Mouse (Mus musculus): ENCODE measurements around the gene Hlf. TPM values are rescaled to one million over a fixed set of nuclear protein-coding genes. Genes with fewer than 3 reads are reported as not detected.

Hlf gene
- polyA plus RNA-seq, 1 experiment, result 0.16 TPM

DNA sequence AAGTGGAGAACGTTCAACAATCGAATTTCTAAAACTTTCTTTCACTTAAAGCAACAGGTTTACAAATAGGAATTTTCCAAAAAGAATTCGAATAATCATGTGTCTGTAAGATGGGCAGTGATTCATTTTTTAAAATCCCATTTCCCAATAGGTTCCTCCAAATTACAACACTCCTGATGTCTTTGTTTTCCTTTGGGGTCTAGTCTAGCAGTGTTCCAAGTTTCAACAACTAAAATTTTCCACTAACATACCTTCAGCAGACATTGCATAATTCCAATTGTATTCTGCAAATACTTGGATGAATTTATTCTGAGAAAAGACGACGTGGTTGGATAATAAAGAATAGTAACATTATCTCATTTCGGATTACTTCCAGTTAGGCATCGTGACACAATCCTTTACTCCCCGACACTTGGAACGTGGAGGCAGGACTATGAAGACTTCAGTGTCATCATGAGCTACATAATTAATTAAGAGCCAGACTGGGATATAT is 60.4 kb downstream of the Hlf start:
- H3K27me3 ChIP-seq (ENCODE audit: control insufficient read depth, insufficient read depth, insufficient read length), result peaks cover 10% of the 10 kb centered on the region
- no peak overlapping the region for H3K4me3 ChIP-seq (ENCODE audit: insufficient read depth, poor library complexity, severe bottlenecking)
- no peaks in the 10 kb centered on the region for H3K79me3 ChIP-seq (ENCODE audit: low read depth)
- no peaks in the 10 kb centered on the region for H3K79me2 ChIP-seq (ENCODE audit: control insufficient read depth, insufficient read depth)
- no peak overlapping the region for H3ac ChIP-seq (ENCODE audit: control insufficient read depth, insufficient read length, low read depth)
- H3K36me3 ChIP-seq (ENCODE audit: control insufficient read depth, insufficient read depth), result no peaks in the 10 kb centered on the region
- TF ChIP-seq CEBPB (IDR thresholded peaks at IDR 0.05; ENCODE audit: low read depth) (peak; percentile 6), FOSL1 (IDR thresholded peaks at IDR 0.05; ENCODE audit: insufficient read depth, low read length, poor library complexity, severe bottlenecking) (no peak)

DNA sequence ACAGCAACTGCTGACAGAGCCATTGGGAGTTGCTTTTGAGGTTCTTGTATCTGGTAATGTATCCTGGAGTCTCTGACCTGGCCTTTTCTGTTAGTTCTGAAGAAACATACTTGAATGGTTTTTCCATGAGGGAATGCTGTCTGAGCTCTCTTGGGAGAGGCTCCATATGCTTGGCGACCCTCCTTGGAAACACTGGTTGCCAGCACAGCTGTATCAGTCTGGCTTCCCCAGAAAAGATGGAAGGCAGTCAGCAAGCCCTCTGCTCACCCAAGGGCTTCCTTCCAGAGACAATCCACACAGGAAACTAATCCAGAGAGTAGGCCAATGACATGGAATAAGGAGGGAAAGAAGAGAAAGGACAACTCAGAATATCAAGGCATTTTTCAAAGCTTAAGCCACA is 63.9 kb downstream of the Hlf start:
- Histone ChIP-seq H3K36me3 (ENCODE audit: control insufficient read depth, insufficient read depth) (no peaks in the 10 kb centered on the region), H3K27me3 (ENCODE audit: control insufficient read depth, insufficient read depth, insufficient read length) (peaks cover under 1% of the 10 kb centered on the region), H3K79me2 (ENCODE audit: control insufficient read depth, insufficient read depth) (no peaks in the 10 kb centered on the region), H3K79me3 (ENCODE audit: low read depth) (no peaks in the 10 kb centered on the region), H3K4me3 (ENCODE audit: insufficient read depth, poor library complexity, severe bottlenecking) (no peak overlapping the region), H3ac (ENCODE audit: control insufficient read depth, insufficient read length, low read depth) (no peak overlapping the region)
- no peak for TF ChIP-seq CEBPB (IDR thresholded peaks at IDR 0.05; ENCODE audit: low read depth)
- TF ChIP-seq MAX (IDR thresholded peaks at IDR 0.05), result no peak
- no peak for TF ChIP-seq USF1 (IDR thresholded peaks at IDR 0.05; ENCODE audit: low read depth)
- no peak for TF ChIP-seq FOSL1 (IDR thresholded peaks at IDR 0.05; ENCODE audit: insufficient read depth, low read length, poor library complexity, severe bottlenecking)
- TF ChIP-seq MYOD1 (IDR thresholded peaks at IDR 0.05; ENCODE audit: control insufficient read depth, insufficient read length, low read depth), result no peak
- no peak for TF ChIP-seq MYOG (IDR thresholded peaks at IDR 0.05; ENCODE audit: control insufficient read depth, extremely low read depth, insufficient read length)
- no peak for TF ChIP-seq CTCF (IDR thresholded peaks at IDR 0.05; ENCODE audit: control insufficient read depth, insufficient read depth, insufficient read length)

DNA sequence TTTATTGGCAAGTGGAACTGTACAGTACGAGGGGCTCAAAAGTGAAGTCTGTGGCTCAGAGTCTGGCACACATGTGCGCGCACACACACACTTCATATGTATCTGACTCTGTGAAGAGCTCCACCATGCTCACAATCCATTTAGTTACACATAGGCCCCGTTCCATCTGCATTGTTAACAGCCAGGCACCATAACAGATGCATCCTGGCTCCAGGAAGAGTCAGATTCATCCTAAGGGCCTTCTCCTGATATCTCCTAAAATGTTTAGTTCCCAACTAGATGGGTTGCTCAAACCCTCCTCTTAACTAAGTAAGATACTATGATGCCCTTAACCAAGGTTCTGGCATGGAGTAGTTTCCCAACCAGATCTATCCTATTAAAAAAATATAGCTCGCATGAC is 64.5 kb downstream of the Hlf start:
- Histone ChIP-seq H3ac (ENCODE audit: control insufficient read depth, insufficient read length, low read depth) (no peak overlapping the region), H3K27me3 (ENCODE audit: control insufficient read depth, insufficient read depth, insufficient read length) (no peaks in the 10 kb centered on the region), H3K4me3 (ENCODE audit: insufficient read depth, poor library complexity, severe bottlenecking) (no peak overlapping the region), H3K36me3 (ENCODE audit: control insufficient read depth, insufficient read depth) (no peaks in the 10 kb centered on the region), H3K79me3 (ENCODE audit: low read depth) (no peaks in the 10 kb centered on the region), H3K79me2 (ENCODE audit: control insufficient read depth, insufficient read depth) (no peaks in the 10 kb centered on the region)
- no peak for TF ChIP-seq CTCF (IDR thresholded peaks at IDR 0.05; ENCODE audit: control insufficient read depth, insufficient read depth, insufficient read length)
- no peak for TF ChIP-seq CEBPB (IDR thresholded peaks at IDR 0.05; ENCODE audit: low read depth)
- TF ChIP-seq MYOG (IDR thresholded peaks at IDR 0.05; ENCODE audit: control insufficient read depth, extremely low read depth, insufficient read length), result no peak
- TF ChIP-seq FOSL1 (IDR thresholded peaks at IDR 0.05; ENCODE audit: insufficient read depth, low read length, poor library complexity, severe bottlenecking), result no peak
- TF ChIP-seq MYOD1 (IDR thresholded peaks at IDR 0.05; ENCODE audit: control insufficient read depth, insufficient read length, low read depth), result no peak
- no peak for TF ChIP-seq USF1 (IDR thresholded peaks at IDR 0.05; ENCODE audit: low read depth)
- no peak for TF ChIP-seq MAX (IDR thresholded peaks at IDR 0.05)

DNA sequence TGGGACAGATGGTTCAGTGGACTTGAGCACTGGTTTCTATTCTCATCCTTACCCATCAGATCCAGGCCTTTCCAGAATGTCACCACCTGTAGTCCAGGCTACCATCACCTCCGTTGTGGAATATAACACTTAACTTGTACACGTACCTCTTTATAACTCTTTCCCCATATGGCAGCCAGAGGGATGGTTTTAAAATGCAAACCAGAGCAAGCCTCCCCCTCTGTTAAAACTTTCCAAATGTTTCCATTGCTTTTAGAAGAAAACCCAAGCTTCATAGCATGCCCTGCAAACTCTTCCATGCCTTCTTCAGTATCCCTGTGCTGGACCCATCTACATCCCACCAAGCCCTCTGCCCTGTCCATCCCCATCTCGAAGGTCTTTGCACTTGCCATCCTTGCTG is 66.1 kb downstream of the Hlf start:
- H3ac ChIP-seq (ENCODE audit: control insufficient read depth, insufficient read length, low read depth), result no peak overlapping the region
- peaks cover 4% of the 10 kb centered on the region for H3K27me3 ChIP-seq (ENCODE audit: control insufficient read depth, insufficient read depth, insufficient read length)
- H3K79me3 ChIP-seq (ENCODE audit: low read depth), result no peaks in the 10 kb centered on the region
- TF ChIP-seq FOSL1 (IDR thresholded peaks at IDR 0.05; ENCODE audit: insufficient read depth, low read length, poor library complexity, severe bottlenecking), result no peak
- no peak for TF ChIP-seq USF1 (IDR thresholded peaks at IDR 0.05; ENCODE audit: low read depth)
- no peak for TF ChIP-seq MYOD1 (IDR thresholded peaks at IDR 0.05; ENCODE audit: control insufficient read depth, insufficient read length, low read depth)
- TF ChIP-seq MYOG (IDR thresholded peaks at IDR 0.05; ENCODE audit: control insufficient read depth, extremely low read depth, insufficient read length), result no peak
- TF ChIP-seq MAX (IDR thresholded peaks at IDR 0.05), result no peak
- TF ChIP-seq CEBPB (IDR thresholded peaks at IDR 0.05; ENCODE audit: low read depth), result no peak
- TF ChIP-seq CTCF (IDR thresholded peaks at IDR 0.05; ENCODE audit: control insufficient read depth, insufficient read depth, insufficient read length), result no peak
- no peak overlapping the region for H3K4me3 ChIP-seq (ENCODE audit: insufficient read depth, poor library complexity, severe bottlenecking)
- no peaks in the 10 kb centered on the region for H3K36me3 ChIP-seq (ENCODE audit: control insufficient read depth, insufficient read depth)
- H3K79me2 ChIP-seq (ENCODE audit: control insufficient read depth, insufficient read depth), result no peaks in the 10 kb centered on the region

DNA sequence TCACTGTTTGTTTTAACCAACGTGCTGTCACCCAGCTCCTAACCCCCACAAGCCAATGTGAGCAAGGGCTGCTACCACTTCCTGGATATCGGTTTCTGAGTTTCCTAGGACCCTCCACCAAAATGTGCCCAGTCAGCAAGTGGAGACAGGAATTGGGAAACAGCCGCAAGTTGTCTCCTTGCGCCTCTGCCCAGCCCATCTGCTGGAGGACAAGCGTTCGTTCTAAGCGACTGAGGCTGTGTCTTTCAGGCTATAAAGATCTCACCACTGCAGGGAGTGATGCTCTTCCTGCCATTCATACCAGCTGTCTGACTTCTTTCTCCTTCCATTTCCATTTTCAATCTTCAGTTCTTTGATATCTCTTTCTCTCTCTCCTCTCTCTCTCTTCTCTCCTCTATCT is 69.8 kb downstream of the Hlf start:
- no peaks in the 10 kb centered on the region for H3K79me2 ChIP-seq (ENCODE audit: control insufficient read depth, insufficient read depth)
- peaks cover 4% of the 10 kb centered on the region for H3K27me3 ChIP-seq (ENCODE audit: control insufficient read depth, insufficient read depth, insufficient read length)
- no peak overlapping the region for H3ac ChIP-seq (ENCODE audit: control insufficient read depth, insufficient read length, low read depth)
- H3K36me3 ChIP-seq (ENCODE audit: control insufficient read depth, insufficient read depth), result no peaks in the 10 kb centered on the region
- H3K79me3 ChIP-seq (ENCODE audit: low read depth), result no peaks in the 10 kb centered on the region
- no peak overlapping the region for H3K4me3 ChIP-seq (ENCODE audit: insufficient read depth, poor library complexity, severe bottlenecking)
- no peak for TF ChIP-seq MYOG (IDR thresholded peaks at IDR 0.05; ENCODE audit: control insufficient read depth, extremely low read depth, insufficient read length)
- no peak for TF ChIP-seq CTCF (IDR thresholded peaks at IDR 0.05; ENCODE audit: control insufficient read depth, insufficient read depth, insufficient read length)
- TF ChIP-seq FOSL1 (IDR thresholded peaks at IDR 0.05; ENCODE audit: insufficient read depth, low read length, poor library complexity, severe bottlenecking), result no peak
- TF ChIP-seq USF1 (IDR thresholded peaks at IDR 0.05; ENCODE audit: low read depth), result no peak
- no peak for TF ChIP-seq MAX (IDR thresholded peaks at IDR 0.05)
- no peak for TF ChIP-seq MYOD1 (IDR thresholded peaks at IDR 0.05; ENCODE audit: control insufficient read depth, insufficient read length, low read depth)

DNA sequence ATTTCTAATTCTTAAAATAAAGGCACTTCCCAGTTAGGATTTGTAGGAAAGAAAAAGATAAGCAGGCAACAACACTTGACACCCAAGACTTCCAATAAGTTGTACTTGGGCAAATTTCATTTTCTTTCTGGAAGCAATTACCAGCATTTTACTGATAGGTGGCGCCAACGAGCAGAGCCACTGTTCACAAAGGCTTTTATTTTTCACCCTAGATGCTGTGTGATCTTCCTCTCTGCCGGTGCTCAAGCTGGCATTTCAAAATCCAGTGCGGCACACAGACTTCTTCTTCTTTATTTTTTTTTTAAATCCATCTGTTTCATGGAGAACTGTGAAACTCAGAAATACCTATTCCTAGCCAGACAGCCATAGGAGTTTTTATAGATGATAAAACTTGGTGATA is 73.2 kb downstream of the Hlf start:
- no peaks in the 10 kb centered on the region for H3K36me3 ChIP-seq (ENCODE audit: control insufficient read depth, insufficient read depth)
- H3K79me2 ChIP-seq (ENCODE audit: control insufficient read depth, insufficient read depth), result no peaks in the 10 kb centered on the region
- H3K4me3 ChIP-seq (ENCODE audit: insufficient read depth, poor library complexity, severe bottlenecking), result no peak overlapping the region
- peaks cover 4% of the 10 kb centered on the region for H3K27me3 ChIP-seq (ENCODE audit: control insufficient read depth, insufficient read depth, insufficient read length)
- TF ChIP-seq CTCF (IDR thresholded peaks at IDR 0.05; ENCODE audit: control insufficient read depth, insufficient read depth, insufficient read length), result no peak
- TF ChIP-seq MYOG (IDR thresholded peaks at IDR 0.05; ENCODE audit: control insufficient read depth, extremely low read depth, insufficient read length), result no peak
- TF ChIP-seq USF1 (IDR thresholded peaks at IDR 0.05; ENCODE audit: low read depth), result no peak
- no peak for TF ChIP-seq FOSL1 (IDR thresholded peaks at IDR 0.05; ENCODE audit: insufficient read depth, low read length, poor library complexity, severe bottlenecking)
- no peaks in the 10 kb centered on the region for H3K79me3 ChIP-seq (ENCODE audit: low read depth)
- no peak overlapping the region for H3ac ChIP-seq (ENCODE audit: control insufficient read depth, insufficient read length, low read depth)
